Mouse (Mus musculus): ENCODE measurements at regions not wholly inside any gene's neighbourhood (a gene's known extent, or its start where the extent isn't known, plus 50 kb on each side); places are given as distances from the start of the nearest gene placed in this dataset.

DNA sequence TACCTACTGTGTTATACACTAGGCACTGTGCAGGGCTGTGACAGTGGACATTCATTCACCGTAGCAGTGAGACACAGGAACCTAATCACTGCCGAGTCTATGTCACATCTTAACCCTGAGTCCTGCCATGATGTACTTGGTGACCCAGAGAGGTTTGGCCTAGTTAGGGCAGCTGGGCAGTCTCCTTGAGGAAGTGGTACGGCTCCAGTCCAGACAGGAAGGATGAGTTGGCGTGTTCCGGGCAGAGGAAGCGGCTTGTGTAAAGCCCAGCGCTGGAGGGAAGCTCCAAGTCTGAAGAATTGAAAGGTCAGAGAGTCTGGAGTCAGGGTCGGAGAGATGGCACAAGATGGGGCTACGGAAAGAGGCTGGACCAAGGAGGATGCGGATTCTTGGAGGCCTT, 99.4 kb upstream of the Smim15 start:
- no peak for DNase-seq (ENCODE audit: low spot score in 2 of 2)

DNA sequence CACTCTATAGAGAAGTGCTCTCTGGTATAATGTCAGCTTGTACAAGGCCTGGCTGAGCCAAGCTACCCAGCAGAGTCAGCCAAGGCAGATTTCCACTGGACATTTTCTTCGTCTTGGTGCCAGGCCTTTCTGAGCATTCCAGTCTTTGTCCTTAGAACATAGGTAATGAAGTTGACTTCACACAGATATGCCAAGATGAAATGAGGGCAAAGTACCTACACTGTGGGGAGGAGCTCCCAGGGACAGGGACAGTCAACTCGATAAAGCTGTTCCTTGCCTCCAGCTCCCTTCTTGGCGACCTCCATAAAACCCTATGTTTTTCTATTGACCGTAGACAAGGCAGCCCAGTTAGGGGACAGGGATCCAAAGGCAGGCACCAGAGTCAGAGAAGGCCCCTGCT, 101.3 kb upstream of the Smim15 start:
- no peak for DNase-seq (ENCODE audit: low spot score in 2 of 2)

DNA sequence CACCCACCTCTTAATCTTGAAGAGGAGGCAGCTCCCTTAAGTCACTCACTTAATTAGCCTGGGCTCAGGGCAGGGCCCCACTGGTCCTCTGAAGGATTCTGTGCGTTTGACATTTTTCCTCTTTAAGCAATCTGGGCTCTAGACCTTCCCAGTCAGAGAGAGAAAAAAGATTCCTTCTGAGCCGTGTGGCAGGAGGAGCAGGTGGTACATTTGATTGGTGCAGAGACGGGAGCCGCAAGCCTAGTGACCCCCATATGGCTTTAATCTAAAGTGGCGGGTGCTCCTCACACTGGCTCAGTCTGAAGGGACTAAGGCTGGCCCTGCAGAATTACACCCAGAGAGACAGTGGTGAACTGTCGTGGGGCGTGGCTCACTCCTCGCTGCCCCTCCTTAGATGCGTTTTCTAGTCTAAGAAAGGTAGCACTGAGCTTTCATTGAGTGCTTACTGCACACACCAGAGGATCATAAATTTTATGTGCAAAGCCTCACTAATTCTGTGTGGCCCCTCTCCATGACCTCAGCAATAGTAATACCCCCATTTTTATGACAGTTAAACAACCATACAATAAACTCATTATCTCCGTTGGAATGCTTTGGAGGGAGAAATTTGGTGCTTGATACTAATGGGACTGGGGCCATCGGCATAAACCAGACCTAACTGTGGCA, 101.8 kb upstream of the Smim15 start:
- DNase-seq (ENCODE audit: low spot score in 2 of 2), result no peak

DNA sequence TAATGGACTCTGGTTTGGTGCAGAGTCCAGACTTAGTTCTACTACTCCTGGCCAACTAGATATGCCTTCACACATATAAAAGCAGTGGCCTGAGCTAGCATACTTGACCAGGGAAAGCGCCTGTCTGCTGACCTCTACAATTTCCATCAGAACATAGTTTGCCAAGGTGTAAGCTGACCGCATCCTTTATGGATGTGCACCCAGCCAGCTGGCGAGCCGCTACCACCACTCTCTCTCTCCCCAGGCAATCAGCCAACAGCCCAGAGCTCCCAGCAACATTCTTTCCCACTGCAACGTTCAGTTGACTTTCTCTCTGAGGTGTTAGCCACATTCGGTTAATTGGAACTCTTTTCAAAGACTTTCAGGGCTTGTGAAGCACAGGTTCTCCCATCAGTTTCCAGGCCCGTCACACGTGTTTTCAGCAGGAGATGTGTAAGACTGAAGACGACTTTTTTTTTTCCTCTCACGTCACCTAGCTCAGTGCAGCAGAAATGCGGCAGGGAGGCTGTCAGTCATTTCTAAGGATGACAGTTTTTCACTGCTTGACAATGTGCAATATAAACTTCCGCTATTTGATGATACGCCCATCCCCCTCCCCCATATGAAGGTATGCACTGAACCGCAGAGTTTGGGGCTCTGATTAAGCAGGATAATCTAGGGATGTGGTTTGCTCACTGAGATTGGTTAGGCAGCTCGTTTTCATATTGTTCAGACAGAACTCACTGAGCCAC, 104.2 kb upstream of the Smim15 start:
- DNase-seq (ENCODE audit: low spot score in 2 of 2), result no peak

DNA sequence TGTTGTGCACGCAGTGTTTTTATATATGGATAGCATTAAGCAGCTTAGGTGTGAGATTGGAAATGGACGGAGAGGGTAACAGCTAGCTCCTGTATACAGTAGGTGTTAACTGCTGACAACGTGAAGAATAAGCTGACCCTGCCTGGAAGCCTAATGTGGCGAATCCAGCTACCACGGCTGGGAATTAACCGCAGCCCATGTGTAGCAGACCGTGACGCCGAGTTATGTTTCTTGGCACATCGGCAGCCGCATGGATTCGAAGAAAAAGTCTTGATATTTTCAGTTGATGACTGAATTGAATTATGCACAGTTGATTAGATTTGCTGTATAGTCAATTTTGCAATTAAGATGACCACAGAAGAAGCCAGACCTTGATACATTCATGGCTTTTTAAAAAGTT, 108.6 kb upstream of the Smim15 start:
- no peak for DNase-seq (ENCODE audit: low spot score in 2 of 2)

DNA sequence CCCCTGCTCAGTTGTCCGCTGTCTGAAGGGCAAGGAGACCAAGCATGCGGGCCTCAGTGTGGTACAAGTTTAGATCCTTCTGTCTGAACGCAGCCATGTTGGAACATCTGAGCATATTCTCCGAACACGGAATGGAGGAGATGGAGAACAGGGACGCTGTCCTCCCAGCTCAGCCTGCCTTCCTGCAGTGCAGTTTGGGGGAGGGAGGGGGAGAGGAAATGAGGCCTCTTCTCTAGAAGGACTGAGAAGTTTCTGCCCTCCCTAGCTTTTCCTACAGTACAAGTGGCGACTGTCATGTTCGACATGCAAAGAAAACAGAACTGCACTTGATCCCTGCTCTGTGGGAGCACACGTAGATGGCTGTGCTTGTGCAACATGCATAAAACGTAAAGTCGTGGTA, 109.6 kb upstream of the Smim15 start:
- DNase-seq (ENCODE audit: low spot score in 2 of 2), result no peak

DNA sequence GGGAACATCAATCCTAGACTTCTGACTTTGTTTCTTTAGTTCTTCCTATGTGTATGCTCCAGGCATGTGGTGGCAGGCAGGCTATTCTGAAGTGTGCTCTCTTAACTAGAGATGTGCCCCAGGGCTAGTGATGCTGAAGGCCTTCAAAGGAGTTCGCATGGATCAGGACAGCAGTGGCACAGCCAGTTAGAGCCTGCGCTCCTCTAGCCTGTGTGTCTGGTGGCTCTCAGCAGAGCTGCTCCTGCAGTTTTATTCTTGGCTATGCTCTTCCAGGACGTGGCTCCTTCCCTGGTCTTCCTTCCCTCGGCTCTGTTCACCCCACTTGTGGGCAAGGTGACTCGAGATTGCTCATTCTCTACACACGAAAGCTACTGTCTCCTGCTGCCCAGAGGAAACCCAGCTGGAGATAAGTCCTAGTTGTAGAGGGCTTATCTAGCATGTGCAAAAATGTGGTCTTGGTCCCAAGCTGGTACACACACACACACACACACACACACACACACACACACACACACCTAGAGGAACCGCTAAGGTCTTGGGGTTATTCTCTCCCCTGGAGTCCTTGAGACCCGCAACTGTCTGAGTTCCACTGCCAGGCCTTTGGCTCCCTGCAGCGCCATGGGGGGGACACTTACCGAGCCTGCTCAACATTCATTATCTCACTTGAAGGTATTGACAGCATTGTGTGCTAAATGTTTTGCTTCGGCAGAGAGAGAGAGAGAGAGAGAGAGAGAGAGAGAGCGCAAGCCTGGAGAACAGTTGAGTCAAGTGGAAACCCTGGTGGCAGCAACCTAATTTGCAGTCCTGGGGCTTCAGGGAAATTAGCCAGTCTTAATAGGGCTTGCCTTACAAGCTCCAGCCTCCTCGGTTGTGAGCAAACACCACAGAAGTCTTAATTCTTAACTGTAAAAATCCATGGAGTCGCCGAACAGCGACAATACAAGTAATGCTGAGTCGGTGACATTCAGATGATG, 110.4 kb upstream of the Smim15 start:
- no peak for DNase-seq (ENCODE audit: low spot score in 2 of 2)

DNA sequence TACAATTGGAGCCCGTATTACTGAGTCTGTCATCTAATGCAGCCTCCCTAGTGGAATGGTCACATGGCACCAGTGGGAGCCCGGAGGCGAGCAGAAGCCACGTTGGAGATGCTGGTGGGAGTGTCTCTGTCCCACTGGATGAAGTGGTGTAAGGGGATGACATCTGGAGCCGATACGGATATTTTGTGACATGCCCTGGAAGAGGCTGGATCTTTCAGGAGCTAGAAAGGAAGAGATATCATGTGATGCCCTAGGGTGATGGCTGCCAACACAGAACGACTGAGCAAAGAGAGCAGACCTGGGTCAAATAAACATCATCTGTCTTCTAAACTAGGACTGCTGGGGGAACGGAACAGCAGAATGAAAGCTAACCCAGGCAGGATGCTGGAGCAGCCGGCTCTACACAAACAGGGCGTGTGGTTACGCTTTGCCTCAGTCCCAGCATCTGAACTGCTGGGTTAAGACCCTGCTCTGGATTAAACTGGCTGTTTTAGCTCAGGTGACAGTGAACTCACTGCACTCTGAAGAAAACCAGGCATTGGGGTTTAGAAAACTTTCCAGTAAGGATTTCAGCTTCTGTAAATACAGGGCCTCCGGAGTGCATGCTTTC, 111.7 kb upstream of the Smim15 start:
- no peak for DNase-seq (ENCODE audit: low spot score in 2 of 2)

DNA sequence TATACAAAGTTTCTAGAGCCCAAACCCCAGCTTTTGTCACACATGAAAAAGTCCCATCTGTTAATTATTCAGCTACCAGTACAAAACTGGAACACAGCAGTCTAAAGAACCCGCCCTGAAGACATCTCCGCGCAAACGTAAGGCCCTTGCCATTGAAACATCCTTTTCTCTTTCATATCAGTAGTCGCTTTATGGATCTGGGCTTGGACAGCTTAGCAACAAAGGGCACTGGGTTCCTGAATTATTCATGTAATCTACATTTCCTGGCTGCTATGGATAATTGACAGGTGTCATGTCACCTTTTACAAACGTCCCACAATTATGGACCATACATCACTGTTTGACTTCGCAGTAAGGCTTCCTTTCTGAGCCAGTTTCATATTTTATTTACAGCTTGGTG, 113.0 kb upstream of the Smim15 start:
- DNase-seq (ENCODE audit: low spot score in 2 of 2), result no peak

DNA sequence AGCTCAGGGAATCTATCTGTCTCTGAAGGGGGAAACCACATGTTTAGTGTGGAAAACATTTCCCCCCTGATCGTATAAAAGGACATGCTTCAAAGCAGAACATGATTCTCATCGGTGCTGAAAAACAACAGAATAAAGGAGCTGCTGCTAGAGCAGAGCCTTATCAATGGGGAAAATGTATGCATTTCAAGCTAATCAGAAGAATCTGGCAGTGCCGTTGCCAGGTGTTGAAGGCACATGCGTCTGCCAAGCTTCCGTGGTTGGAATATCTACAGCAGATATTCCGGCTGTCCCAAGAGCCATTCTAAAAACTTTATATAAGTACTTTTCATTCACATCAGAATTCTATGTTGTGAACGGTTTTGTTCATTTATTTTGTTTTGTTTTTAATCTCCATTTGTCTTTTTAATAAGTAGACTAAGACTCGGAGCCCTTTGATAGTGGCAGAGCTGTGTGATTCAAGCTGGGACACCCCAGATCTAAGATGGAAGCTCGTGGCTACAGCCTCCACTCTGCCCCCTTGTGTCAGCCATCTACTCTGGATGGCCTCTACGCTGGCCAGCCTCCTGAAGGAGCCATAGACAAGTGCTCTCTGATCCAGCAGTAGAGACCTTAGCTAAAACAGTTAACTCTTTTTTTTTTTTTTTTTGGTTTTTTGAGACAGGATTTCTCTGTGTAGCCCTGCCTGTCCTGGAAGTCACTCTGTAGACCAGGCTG, 116.6 kb upstream of the Smim15 start:
- no peak for DNase-seq (ENCODE audit: low spot score in 2 of 2)

DNA sequence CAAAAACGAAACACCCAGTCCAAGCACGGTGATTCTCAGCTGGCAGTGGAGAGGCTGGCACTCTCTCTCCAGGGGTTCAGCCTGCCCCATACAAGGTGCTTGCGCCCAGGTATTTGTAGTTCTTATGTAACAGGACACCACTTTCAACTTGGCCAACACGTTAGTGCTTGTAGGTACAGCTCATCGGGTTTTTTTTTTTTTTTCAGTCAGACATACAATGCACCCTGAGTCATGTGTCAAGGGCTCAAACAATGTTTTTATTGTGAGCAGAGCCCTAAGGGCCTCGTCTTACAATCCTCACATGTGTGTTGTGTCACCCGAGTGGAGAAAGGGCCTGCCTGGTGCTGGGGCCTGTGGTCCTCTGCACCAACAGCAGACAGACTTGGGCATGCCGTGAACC, 118.8 kb upstream of the Smim15 start:
- no peak for DNase-seq (ENCODE audit: low spot score in 2 of 2)

DNA sequence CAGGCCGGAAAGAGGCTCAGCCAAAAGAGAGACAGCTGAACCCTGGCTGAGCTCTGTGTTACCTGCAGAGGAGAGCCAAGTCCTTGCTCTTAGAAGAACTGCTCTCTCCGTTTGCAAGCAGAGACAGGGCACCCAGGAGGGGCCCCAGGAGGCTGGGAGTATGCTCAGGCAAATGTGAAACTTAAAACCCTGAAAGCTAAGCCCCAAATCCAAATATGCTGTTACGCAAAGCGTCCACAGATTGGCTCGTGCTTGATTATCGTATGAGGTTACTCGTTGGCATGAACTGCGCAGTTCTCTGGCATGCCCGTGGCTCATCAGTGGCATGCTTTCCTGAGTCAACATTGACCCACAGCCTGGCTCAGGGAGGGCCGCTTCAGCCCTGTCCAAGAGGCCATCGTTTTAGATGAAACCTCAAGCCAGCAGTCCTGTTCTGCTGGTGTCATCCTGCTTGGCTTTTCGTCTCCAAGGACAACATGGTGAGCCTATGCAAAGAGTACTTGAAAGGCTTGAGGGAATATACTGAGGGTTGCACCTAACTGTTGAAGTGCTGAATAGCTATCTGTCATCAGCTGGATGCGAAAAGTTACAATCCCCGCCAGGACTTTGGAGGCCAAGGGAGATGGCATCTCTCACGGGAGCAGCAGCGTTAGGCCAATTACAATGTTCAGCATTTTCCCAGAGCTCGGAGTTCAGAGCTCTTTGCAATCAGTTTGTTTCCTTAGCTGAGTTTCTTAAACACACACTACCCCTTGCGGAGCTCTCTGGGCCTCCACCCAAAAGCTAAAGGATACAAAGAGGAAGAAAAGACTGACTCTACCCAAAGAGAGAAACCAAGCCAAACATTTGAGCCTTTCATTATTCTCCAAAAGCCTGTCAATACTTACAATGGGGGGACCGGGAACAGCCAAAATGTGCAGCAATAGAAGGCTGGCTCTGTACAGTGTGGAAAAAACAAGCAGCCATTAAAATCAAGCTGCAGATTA, 120.8 kb upstream of the Smim15 start:
- no peak for DNase-seq (ENCODE audit: low spot score in 2 of 2)

DNA sequence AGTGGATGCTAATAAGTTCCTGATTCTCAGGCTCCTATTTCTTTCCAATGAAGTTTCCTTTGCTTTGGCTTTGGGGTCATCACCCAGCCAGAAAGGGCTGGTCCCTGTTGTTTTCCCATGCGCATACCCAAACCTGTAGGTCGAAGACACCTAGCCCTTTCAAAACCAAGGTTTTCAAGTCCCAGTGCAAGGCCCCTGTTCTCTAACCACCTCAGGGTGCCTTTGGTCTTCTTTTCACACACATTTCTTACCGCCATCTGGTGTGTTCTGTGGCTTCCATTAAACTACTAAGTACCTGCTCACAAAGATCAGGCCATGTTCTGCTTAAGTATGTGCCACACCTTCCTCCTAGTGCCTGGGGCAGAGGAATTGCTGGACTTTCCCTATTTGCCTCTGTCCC, 124.8 kb upstream of the Smim15 start:
- no peak for DNase-seq (ENCODE audit: low spot score in 2 of 2)

DNA sequence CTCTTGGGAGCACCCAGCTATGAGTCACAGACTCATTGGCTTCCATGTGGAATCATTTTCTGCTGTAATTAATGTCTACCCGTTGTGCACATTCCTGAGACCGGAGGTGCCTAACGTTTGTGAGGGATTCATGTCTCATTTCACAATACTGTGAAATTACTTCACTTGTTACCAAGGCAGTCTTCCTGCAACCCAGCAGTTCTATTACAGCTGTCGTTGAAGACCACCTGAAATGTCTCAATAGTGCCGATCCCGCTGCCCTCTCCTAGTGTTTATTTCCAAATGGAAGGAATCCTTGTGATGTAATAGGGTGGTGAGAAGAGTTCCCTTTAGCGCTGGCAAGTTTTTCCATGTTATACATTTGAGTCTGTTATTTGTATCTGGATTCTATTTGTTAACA, 125.8 kb upstream of the Smim15 start:
- no peak for DNase-seq (ENCODE audit: low spot score in 2 of 2)

DNA sequence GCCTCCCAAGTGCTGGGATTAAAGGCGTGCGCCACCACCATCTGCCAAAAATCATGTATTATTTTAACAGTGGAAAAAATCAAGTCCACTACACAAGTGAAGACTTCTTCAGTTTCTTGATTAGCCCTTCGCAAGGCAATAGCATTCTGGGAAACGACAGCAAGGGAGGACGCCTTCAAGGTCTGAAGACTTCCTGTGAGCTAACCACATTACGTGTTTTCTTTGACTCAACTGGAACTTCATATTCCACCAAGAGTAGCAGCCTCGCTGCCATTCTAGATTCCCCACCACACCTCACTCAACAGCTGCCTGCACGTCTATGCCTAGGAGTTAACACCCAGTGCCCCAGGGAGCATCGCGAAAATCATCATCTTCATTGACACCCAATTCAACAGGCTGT, 126.2 kb upstream of the Smim15 start:
- DNase-seq (ENCODE audit: low spot score in 2 of 2), result no peak

DNA sequence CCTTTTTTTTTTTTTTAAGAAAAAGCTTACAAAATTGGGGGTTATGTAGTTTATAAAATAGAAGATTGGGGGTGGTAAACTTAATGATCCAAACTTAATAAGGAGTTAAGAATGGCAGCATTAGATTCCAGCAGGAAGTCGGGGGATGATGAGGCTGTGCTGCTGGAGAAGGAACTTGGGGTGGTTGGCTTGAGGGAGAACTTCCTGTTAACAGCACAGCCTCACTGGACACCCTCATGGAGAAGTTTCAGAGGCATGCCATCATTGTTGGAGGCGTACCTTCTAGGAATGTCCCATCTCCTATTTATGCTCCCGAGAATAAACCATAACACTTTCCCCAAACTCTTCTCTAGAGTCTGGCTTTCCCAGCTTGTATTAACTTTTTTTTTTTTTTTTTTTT, 126.7 kb upstream of the Smim15 start:
- no peak for DNase-seq (ENCODE audit: low spot score in 2 of 2)

DNA sequence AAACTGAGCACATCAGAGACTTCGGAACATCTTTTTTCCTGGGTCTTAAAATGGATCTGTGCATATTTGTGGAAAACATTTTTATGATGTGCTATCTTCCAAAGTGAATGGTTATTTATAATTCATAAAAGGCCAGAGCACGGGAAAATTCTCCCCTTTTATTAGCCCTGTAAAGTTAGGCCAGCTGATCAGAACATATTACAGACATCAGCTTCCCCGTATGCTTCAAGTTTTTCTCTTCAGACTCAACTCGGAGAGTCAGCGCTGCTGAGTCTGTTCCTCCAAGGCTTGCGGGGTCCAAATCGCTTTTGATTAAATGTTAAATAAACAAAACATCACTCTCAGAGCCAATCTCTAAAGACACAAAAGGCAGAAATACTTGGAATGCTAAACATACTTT, 134.1 kb upstream of the Smim15 start:
- no peak for DNase-seq (ENCODE audit: low spot score in 2 of 2)

DNA sequence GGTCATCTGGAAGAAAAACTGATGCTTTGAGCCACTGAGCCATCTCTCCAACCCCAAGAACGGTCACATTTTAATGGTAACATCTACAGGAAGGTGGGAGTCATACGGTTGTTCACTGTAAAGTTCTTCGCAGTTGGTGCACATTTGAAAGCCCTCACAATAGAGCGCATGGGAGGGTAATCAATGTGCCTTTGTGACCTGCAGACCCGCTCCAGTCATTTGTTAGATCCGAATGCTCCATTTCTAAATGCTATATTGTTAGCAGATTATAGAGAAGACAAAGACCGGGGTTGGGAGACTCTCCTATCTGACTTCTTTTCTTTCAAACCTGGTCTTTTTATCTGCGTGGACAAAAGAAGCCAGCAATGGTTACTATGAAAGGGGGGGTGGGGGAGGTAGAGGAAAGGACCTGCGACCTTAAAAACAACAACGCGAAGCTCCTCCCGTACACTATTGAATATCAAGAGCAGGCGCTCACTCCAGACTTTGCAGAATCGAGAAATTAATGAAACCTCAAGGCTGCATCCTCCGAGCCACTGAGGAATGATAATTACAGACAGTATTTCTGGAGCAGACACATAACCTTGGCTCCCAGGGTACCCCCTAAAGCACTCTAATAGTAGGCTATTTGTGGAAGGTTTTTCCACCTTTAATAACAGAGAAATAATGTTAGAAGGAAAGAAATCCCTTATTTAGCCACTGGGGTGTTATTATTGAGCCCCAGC, 134.7 kb upstream of the Smim15 start:
- no peak for DNase-seq (ENCODE audit: low spot score in 2 of 2)

DNA sequence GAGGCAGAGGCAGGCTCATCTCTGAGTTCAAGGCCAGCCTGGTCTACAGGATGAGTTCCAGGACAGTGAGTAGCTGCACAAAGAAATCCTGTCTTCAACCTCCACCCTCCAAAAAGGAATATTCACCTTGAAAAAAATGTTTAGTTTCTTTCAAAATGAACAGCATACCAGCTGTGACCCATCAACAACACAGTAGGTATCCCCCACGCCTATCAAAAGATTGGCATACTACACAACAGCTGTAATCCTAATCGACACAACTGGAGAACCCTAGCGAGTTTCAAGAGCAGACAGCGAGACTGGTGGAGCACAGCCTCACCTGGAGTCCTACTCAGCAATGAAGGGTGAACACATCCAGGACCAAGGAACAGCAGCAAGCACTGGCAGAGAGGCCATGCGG, 136.3 kb upstream of the Smim15 start:
- no peak for DNase-seq (ENCODE audit: low spot score in 2 of 2)

DNA sequence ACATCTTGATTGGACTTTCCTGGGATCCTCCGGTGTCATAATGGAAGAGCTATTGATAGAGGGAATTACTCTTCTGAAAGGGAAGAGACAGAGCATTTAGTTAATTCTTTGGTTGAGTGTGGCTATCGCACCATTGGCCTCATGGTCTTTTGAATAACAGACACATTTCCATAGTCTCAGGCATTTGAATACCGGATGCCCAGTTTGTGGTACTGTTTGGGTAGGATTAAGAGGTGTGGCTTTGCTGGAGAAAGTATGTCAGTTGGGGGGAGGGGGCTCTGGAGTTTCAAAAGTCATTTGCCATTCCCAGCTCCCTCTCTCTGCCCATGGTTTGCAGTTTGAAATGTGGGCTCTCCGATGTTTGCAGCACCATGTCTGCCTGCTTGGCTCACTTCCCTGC, 139.4 kb upstream of the Smim15 start:
- no peak for DNase-seq (ENCODE audit: low spot score in 2 of 2)

All from frontal cortex, postnatal 14 days (tissue).